Mouse (Mus musculus) megakaryocyte, embryonic 14.5 days (primary cell): Measurements from ENCODE around the gene Shank2. TPM values are rescaled to one million over a fixed set of nuclear protein-coding genes. Genes with fewer than 3 reads are reported as not detected.
A peak's percentile ranks its signal among the peaks of the same experiment; 100 is the strongest.

Experiments
- H3K27me3 ChIP-seq: replicated peaks from 2 replicates; pipeline ENCODE3; 2012; ENCODE audit warnings: inconsistent platforms
- H3K36me3 ChIP-seq: replicated peaks from 2 replicates; pipeline ENCODE3; 2012; ENCODE audit warnings: low read length, inconsistent platforms, mixed read lengths
- H3K4me1 ChIP-seq: 2 replicates; pipeline ENCODE4 v1.6.1; 2012; ENCODE audit warnings: inconsistent platforms
- H3K4me3 ChIP-seq: replicated peaks from 2 replicates; pipeline ENCODE3; 2012; ENCODE audit warnings: moderate library complexity, mild to moderate bottlenecking, inconsistent platforms
- H3K9me3 ChIP-seq: 2 replicates; pipeline ENCODE4 v1.6.1; 2012; ENCODE audit warnings: inconsistent platforms
- FLI1 ChIP-seq: IDR thresholded peaks from 2 replicates; pipeline ENCODE4 v1.6.1; 2012; ENCODE audit warnings: low read length, inconsistent platforms, mixed read lengths
- GATA1 ChIP-seq: IDR thresholded peaks from 3 replicates; pipeline ENCODE4 v1.6.1; 2012; ENCODE audit warnings: mixed read lengths, low read length, inconsistent platforms, borderline replicate concordance
- polyA plus RNA-seq: library from polyadenylated mRNA; stranded (reverse); fragments of >175 nt; gene quantifications from 2 replicates; pipeline ENCODE4 v1.2.3, GENCODE M21; 2012; ENCODE audit warnings: low replicate concordance; ENCODE audit not compliant: insufficient read depth

Gene Shank2
- polyA plus RNA-seq, 1 experiment = 0.02 TPM

DNA sequence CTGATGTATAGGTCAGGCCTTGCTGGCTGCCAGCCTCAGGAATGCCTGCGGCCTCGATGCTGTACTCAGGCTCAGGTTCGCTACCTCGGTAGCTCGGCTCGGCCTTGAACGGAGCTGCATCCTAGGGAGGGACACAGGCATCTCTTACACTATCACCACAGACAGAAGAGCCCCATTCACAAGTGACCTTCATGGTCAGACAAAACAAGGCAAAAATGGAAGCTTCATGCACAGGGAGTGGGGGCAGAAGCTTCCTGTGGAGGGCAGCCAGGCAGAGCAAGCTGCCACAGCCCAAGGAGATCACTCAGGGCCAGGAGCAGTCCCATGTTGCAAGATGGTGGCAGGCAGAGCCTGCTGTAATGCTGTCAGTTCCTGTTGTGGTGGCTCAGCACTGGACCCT lies 437.1 kb downstream of the Shank2 start:
- Histone ChIP-seq H3K27me3 (peaks cover 9% of the 10 kb centered on the region), H3K36me3 (peaks cover 76% of the 10 kb centered on the region), H3K9me3 (peaks cover 8% of the 10 kb centered on the region), H3K4me1 (peaks cover 82% of the 10 kb centered on the region), H3K4me3 (peak overlapping the region; percentile 88)
- TF ChIP-seq GATA1 (no peak), FLI1 (no peak)

DNA sequence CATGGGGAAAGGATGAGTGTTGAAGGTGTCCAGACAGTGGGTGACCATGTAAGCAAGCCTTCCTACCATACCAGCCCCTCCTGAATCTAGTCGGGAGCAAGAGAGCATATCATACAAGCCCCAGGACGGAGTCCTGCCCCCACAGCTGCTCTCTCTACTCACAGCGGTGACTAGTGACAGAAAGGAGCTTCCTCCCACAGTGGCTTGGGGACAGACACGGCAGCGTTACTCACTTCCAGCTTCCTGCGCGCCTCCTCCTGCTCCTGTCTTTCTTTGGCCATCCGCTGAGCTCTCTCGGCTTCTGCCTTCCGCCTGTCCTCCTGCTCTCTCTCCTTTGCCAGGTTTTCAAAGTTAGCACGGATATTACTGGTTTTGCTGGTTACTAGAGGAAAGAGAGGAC lies 439.7 kb downstream of the Shank2 start:
- Histone ChIP-seq H3K36me3 (peaks cover 84% of the 10 kb centered on the region), H3K4me1 (peaks cover 99% of the 10 kb centered on the region), H3K9me3 (peaks cover 11% of the 10 kb centered on the region)

DNA sequence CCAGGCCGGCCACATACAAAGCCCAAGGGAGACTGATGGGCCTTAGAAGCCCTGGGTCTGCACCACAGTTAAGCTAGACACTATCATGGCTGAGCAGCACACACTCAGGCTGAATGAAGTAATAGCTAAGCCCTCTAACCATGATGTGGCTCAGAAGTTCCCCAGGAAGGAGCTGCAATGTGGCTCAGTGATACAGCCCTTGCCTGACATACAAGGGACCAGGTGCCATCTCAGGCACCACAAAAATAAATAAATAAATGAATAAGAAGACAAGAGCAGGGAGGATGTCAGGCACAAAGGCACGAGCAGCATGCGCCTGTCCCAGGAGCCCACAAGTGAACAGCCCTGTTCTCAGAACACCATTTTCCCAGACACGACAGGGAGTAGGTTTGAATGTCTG lies 440.2 kb downstream of the Shank2 start:
- Histone ChIP-seq H3K27me3 (peaks cover 7% of the 10 kb centered on the region), H3K4me1 (peaks cover 100% of the 10 kb centered on the region), H3K9me3 (peaks cover 11% of the 10 kb centered on the region), H3K4me3 (peak overlapping the region; percentile 88), H3K36me3 (peaks cover 83% of the 10 kb centered on the region)
- TF ChIP-seq FLI1 (peak; percentile 43; the same call in 1 of the 2 replicates), GATA1 (peak; percentile 50; the same call in 1 of the 3 replicates)

More for the DNA sequence above, 439.7 kb downstream of the Shank2 start:
- TF ChIP-seq GATA1 (no peak), FLI1 (no peak)
- H3K27me3 ChIP-seq = peaks cover 7% of the 10 kb centered on the region
- peak overlapping the region; percentile 88 for H3K4me3 ChIP-seq

DNA sequence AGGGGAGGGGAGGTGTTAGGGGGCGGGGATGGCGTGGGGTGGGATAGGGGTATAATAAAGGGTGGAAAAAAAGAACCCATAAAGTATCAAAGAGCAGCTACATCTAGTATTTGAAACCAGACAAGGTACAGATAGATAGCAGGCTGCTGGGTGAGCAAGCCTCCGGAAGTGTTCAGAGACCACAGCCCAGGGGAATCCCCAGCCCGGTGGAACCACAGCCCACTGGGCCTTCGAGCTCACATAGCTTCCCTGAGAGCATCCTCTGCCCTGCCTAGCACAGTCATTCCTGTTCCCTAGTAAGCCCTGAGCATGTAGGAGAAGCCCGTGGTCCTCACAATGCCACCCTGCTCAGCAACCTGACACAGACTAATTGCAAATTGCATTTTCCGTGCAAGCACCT lies 443.1 kb downstream of the Shank2 start:
- H3K4me1 ChIP-seq = peaks cover 100% of the 10 kb centered on the region
- H3K27me3 ChIP-seq = no peaks in the 10 kb centered on the region
- TF ChIP-seq GATA1 (no peak), FLI1 (peak; percentile 62; the same call in 1 of the 2 replicates)
- peaks cover 2% of the 10 kb centered on the region; the same call in 1 of the 2 replicates for H3K9me3 ChIP-seq
- H3K4me3 ChIP-seq = peak overlapping the region; percentile 60
- H3K36me3 ChIP-seq = peaks cover 75% of the 10 kb centered on the region

DNA sequence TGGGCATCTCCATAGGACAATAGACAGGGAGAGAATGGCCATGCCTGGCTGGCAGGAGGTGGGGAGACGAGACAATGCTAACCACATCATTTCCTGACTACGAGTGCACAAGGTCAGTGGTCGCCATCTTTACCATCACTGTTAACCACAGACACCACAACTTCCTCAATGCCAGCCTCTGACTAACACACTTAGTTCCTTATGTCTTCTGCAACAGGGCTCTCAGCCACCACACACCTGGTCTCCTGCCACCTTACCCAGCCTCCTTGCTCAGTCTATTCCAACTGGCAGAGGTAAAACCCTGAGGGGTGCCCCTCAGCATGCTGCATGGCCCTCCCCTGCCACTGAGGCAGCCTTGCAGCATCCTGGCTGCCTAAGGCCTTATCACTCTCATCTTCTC lies 445.4 kb downstream of the Shank2 start:
- Histone ChIP-seq H3K4me3 (peak overlapping the region; percentile 76), H3K4me1 (peaks cover 96% of the 10 kb centered on the region), H3K27me3 (peaks cover 4% of the 10 kb centered on the region), H3K9me3 (peaks cover 2% of the 10 kb centered on the region; the same call in 1 of the 2 replicates), H3K36me3 (peaks cover 79% of the 10 kb centered on the region)
- no peak for TF ChIP-seq GATA1
- peak; percentile 62 for TF ChIP-seq FLI1

DNA sequence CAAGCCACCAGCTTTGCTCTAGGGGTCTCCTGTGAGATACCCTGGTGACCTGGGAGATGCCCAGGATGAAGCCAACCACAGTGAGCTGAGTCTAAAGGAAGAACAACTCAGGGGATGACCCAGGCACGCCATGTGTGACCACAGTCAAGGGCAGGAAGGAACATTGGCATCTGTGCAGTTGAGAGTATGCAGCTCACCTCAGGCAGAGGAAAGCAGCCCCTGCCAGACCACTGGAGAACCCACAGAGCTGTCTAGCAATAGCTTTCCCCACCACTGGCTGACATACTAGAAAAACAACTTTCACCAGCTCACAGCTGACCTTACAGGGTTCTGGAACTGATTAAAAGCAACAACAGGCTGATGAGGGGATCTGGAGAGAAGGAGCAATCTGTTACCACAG lies 446.5 kb downstream of the Shank2 start:
- peaks cover 6% of the 10 kb centered on the region for H3K27me3 ChIP-seq
- peaks cover 81% of the 10 kb centered on the region for H3K36me3 ChIP-seq
- TF ChIP-seq FLI1 = no peak
- TF ChIP-seq GATA1 = no peak
- H3K9me3 ChIP-seq = peaks cover 2% of the 10 kb centered on the region; the same call in 1 of the 2 replicates
- H3K4me3 ChIP-seq = no peak overlapping the region
- peaks cover 93% of the 10 kb centered on the region for H3K4me1 ChIP-seq

DNA sequence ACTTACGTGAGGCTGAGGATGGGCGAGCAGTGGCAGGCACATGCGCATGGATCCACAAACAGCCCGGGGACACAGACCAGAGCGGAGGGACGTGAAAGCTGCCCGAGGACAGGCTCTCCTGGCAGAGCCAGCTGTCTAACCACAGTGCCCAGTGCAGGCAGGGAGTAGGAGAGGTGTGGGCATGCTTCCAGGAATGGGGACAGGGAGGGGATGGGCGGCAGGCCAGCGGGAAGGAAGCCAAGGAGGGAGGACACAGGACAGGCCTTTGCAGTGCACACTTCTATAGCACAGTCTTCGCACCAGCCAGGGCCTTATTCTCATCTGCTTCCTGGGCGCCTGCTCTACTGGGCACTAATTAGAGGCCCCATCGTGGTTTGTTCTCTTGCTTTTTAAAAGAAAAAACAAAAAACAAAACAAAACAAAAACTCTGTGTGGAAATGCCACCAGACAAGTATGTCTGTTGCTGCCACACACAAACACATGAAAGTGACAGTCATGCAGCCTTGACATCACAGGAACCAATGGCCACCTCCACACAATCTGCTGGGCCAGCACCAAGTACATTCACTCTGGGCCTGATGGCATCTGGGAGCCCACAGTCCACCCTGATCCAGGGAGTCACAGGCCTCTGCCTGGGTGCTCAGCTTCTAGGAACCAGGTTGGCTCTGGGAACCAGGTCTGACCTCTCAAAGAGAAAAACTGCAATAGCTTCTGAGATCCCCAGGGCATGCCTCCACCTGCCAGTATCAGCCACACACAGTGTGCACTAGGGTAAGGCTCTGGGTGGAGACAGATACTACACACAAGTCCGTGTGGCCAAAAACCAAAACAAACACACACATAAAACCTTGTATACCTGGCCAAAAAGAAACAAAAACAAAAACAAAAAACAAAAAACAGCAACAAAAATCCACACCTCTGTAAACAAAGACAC lies 448.2 kb downstream of the Shank2 start:
- Histone ChIP-seq H3K4me3 (peak overlapping the region; percentile 29), H3K36me3 (peaks cover 87% of the 10 kb centered on the region)
- no peak for TF ChIP-seq FLI1
- TF ChIP-seq GATA1 = no peak

DNA sequence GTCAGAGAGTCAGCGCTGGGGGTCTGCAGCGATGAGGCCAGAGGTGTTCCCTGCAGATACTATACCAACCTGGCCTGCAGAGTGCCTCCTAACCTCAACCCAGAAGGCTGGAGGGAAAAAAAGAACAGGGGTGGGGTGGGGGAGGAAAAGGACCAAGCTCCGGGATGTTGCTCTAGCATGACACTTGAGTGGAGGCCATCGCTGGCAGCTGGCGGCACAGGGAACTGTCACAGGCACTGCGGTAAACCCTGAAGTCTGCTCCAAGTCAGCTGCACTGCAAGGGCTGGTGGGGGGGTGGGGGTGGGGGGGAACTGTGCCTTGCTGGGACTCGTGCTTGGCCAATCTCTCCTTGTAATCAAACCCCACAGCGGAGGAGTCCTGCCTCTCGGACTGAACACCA lies 448.9 kb downstream of the Shank2 start:
- peaks cover 73% of the 10 kb centered on the region for H3K4me1 ChIP-seq
- no peaks in the 10 kb centered on the region; the same call in 1 of the 2 replicates for H3K9me3 ChIP-seq
- H3K36me3 ChIP-seq = peaks cover 87% of the 10 kb centered on the region
- H3K4me3 ChIP-seq = no peak overlapping the region
- TF ChIP-seq GATA1 (no peak), FLI1 (no peak)
- H3K27me3 ChIP-seq = peaks cover 8% of the 10 kb centered on the region

More for the DNA sequence above, 448.2 kb downstream of the Shank2 start:
- H3K4me1 ChIP-seq = peaks cover 77% of the 10 kb centered on the region
- H3K9me3 ChIP-seq = no peaks in the 10 kb centered on the region; the same call in 1 of the 2 replicates
- H3K27me3 ChIP-seq = peaks cover 6% of the 10 kb centered on the region

DNA sequence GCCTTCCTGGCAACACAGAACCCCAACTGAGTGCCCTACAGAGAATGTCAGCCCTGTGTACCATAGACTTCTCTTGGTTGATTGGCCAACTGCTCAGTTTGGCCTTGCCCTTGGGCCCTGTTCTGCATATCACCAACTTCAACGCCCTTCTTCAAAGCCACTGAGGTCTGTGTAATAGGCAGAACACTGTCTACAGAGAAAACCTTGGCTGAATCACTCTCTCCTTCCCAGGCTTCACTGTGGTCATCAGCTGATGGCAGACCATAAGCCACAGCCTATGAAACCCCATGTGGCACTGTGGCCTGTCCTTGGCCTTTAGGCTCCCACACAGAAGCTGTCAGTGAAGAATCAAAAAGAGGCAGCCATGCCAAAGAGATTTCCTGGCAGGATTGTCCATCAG lies 457.2 kb downstream of the Shank2 start:
- no peak overlapping the region for H3K4me3 ChIP-seq
- TF ChIP-seq FLI1 = no peak
- TF ChIP-seq GATA1 = no peak
- peaks cover 11% of the 10 kb centered on the region for H3K9me3 ChIP-seq
- peaks cover 81% of the 10 kb centered on the region for H3K4me1 ChIP-seq
- peaks cover 18% of the 10 kb centered on the region for H3K27me3 ChIP-seq
- peaks cover 96% of the 10 kb centered on the region for H3K36me3 ChIP-seq

DNA sequence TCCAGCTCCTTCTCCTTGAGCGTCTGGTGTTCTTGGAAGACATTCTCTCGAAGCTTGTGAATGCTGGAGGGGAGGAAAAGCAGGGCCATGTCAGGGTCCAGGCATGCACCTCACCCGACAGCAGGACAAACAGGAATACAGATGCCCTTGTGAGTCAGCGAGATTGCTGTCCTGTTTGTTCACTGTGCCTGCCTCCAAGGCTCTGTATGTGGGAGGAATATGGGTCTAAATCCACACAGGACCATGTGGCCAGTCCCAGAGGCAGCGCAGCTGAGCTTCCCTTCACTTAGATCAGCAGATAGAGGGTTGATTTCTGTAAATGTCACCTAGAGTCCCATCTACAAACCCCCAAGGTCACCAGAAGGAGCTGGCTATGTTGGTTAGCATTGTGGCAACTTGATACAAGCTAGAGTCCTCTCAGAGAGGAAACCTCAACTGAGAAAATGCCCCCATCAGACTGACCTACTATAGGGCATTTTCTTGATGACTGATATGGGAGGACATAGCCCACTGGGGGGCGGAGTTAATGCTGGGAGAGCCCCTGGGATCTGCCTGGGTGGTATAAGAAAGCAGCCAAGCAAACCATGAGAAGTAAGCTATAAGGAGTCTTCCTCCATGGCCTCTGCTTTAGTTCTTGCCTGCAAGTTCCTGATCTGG lies 459.6 kb downstream of the Shank2 start:
- Histone ChIP-seq H3K27me3 (peaks cover 20% of the 10 kb centered on the region), H3K4me3 (peak overlapping the region; percentile 29), H3K4me1 (peaks cover 89% of the 10 kb centered on the region), H3K36me3 (peaks cover 87% of the 10 kb centered on the region), H3K9me3 (peaks cover 11% of the 10 kb centered on the region)
- TF ChIP-seq GATA1 = no peak
- no peak for TF ChIP-seq FLI1
